Mouse (Mus musculus): ENCODE measurements around the gene Cep131. TPM values are rescaled to one million over a fixed set of nuclear protein-coding genes. Genes with fewer than 3 reads are reported as not detected.
A peak's percentile ranks its signal among the peaks of the same experiment; 100 is the strongest.

Cep131 gene
- polyA plus RNA-seq, 1 experiment from 2014 or later = 14.5 TPM

GRCm38 (mm10) chr11:120107026-120107425 is 20.4 kb upstream of the Cep131 start:
- Histone ChIP-seq H3K4me3 (ENCODE audit: low read length) (no peak overlapping the region), H3K9me3 (replicated peaks; ENCODE audit: control insufficient read depth, low read length) (no peaks in the 10 kb centered on the region), H3K27ac (ENCODE audit: low read length) (no peak overlapping the region), H3K4me1 (ENCODE audit: control insufficient read depth, insufficient read depth, low read length) (peaks cover 16% of the 10 kb centered on the region), H3K27me3 (ENCODE audit: control insufficient read depth, insufficient read depth, low read length) (no peaks in the 10 kb centered on the region), H3K36me3 (ENCODE audit: control insufficient read depth, insufficient read depth) (peaks cover 39% of the 10 kb centered on the region), H3K9ac (ENCODE audit: low read length) (no peak overlapping the region), H3K4me2 (ENCODE audit: low read depth, low read length) (no peak overlapping the region)
- no peak for ATAC-seq (replicated peaks; ENCODE audit: extremely low read depth, insufficient read depth, low FRiP score)
- 76% methylated on average over 2 of the region's 2 CpGs for WGBS

- no peak for ATAC-seq (replicated peaks; ENCODE audit: extremely low read depth, insufficient read depth, low FRiP score)
- Histone ChIP-seq H3K4me2 (ENCODE audit: low read depth, low read length) (no peak overlapping the region), H3K27ac (ENCODE audit: low read length) (no peak overlapping the region), H3K27me3 (ENCODE audit: control insufficient read depth, insufficient read depth, low read length) (no peaks in the 10 kb centered on the region), H3K36me3 (ENCODE audit: control insufficient read depth, insufficient read depth) (peaks cover 29% of the 10 kb centered on the region), H3K9ac (ENCODE audit: low read length) (no peak overlapping the region), H3K9me3 (replicated peaks; ENCODE audit: control insufficient read depth, low read length) (no peaks in the 10 kb centered on the region), H3K4me1 (ENCODE audit: control insufficient read depth, insufficient read depth, low read length) (peaks cover 15% of the 10 kb centered on the region), H3K4me3 (ENCODE audit: low read length) (no peak overlapping the region)
- 80% methylated on average over 3 of the region's 3 CpGs for WGBS
Observed at GRCm38 (mm10) chr11:120103431-120103997, 16.9 kb upstream of the Cep131 start.

GRCm38 (mm10) chr11:120101036-120101435 is 14.4 kb upstream of the Cep131 start:
- WGBS = 0% methylated on average over 3 of the region's 3 CpGs
- Histone ChIP-seq H3K9ac (ENCODE audit: low read length) (peak overlapping the region; percentile 48; the same call in 1 of the 2 replicates), H3K4me2 (ENCODE audit: low read depth, low read length) (no peak overlapping the region), H3K27ac (ENCODE audit: low read length) (peak overlapping the region; percentile 68), H3K4me3 (ENCODE audit: low read length) (no peak overlapping the region), H3K27me3 (ENCODE audit: control insufficient read depth, insufficient read depth, low read length) (no peaks in the 10 kb centered on the region), H3K36me3 (ENCODE audit: control insufficient read depth, insufficient read depth) (peaks cover 28% of the 10 kb centered on the region), H3K4me1 (ENCODE audit: control insufficient read depth, insufficient read depth, low read length) (peaks cover 22% of the 10 kb centered on the region), H3K9me3 (replicated peaks; ENCODE audit: control insufficient read depth, low read length) (no peaks in the 10 kb centered on the region)
- no peak for ATAC-seq (replicated peaks; ENCODE audit: extremely low read depth, insufficient read depth, low FRiP score)

- H3K9me3 ChIP-seq (replicated peaks; ENCODE audit: control insufficient read depth, low read length) = no peaks in the 10 kb centered on the region
- peaks cover 11% of the 10 kb centered on the region for H3K36me3 ChIP-seq (ENCODE audit: control insufficient read depth, insufficient read depth)
- peak within 1 kb of the TSS; percentile 79 for H3K4me3 ChIP-seq (ENCODE audit: low read length)
- peak within 1 kb of the TSS; percentile 95 for H3K4me2 ChIP-seq (ENCODE audit: low read depth, low read length)
- peak within 1 kb of the TSS; percentile 88 for H3K9ac ChIP-seq (ENCODE audit: low read length)
- H3K27me3 ChIP-seq (ENCODE audit: control insufficient read depth, insufficient read depth, low read length) = no peaks in the 10 kb centered on the region
- H3K4me1 ChIP-seq (ENCODE audit: control insufficient read depth, insufficient read depth, low read length) = peaks cover 19% of the 10 kb centered on the region
- ATAC-seq (replicated peaks; ENCODE audit: extremely low read depth, insufficient read depth, low FRiP score) = peak; percentile 96
- under 1% methylated on average over 77 of the region's 77 CpGs for WGBS
- peak within 1 kb of the TSS; percentile 91 for H3K27ac ChIP-seq (ENCODE audit: low read length)
Observed at GRCm38 (mm10) chr11:120098588-120099511, 12.2 kb upstream of the Cep131 start, which contains the start of the genes Tepsin and Ndufaf8. Gene Tepsin, minus strand, starts transcription at chr11:120098731. Gene Ndufaf8, plus strand, starts transcription at chr11:120098928.

GRCm38 (mm10) chr11:120092817-120093591 is 6.4 kb upstream of the Cep131 start:
- peaks cover 24% of the 10 kb centered on the region for H3K36me3 ChIP-seq (ENCODE audit: control insufficient read depth, insufficient read depth)
- no peak overlapping the region for H3K4me3 ChIP-seq (ENCODE audit: low read length)
- no peak overlapping the region for H3K4me2 ChIP-seq (ENCODE audit: low read depth, low read length)
- 76% methylated on average over 23 of the region's 23 CpGs for WGBS
- H3K27me3 ChIP-seq (ENCODE audit: control insufficient read depth, insufficient read depth, low read length) = no peaks in the 10 kb centered on the region
- H3K9ac ChIP-seq (ENCODE audit: low read length) = no peak overlapping the region
- peak; percentile 34 for ATAC-seq (replicated peaks; ENCODE audit: extremely low read depth, insufficient read depth, low FRiP score)
- H3K4me1 ChIP-seq (ENCODE audit: control insufficient read depth, insufficient read depth, low read length) = peaks cover 7% of the 10 kb centered on the region
- H3K9me3 ChIP-seq (replicated peaks; ENCODE audit: control insufficient read depth, low read length) = no peaks in the 10 kb centered on the region
- H3K27ac ChIP-seq (ENCODE audit: low read length) = no peak overlapping the region

- Histone ChIP-seq H3K4me2 (ENCODE audit: low read depth, low read length) (no peak overlapping the region), H3K4me1 (ENCODE audit: control insufficient read depth, insufficient read depth, low read length) (peaks cover 9% of the 10 kb centered on the region), H3K9ac (ENCODE audit: low read length) (no peak overlapping the region), H3K27me3 (ENCODE audit: control insufficient read depth, insufficient read depth, low read length) (no peaks in the 10 kb centered on the region), H3K9me3 (replicated peaks; ENCODE audit: control insufficient read depth, low read length) (no peaks in the 10 kb centered on the region), H3K36me3 (ENCODE audit: control insufficient read depth, insufficient read depth) (peaks cover 19% of the 10 kb centered on the region), H3K27ac (ENCODE audit: low read length) (no peak overlapping the region), H3K4me3 (ENCODE audit: low read length) (no peak overlapping the region)
- no peak for ATAC-seq (replicated peaks; ENCODE audit: extremely low read depth, insufficient read depth, low FRiP score)
- WGBS = 81% methylated on average over 4 of the region's 4 CpGs
Observed at GRCm38 (mm10) chr11:120090661-120091060, 4.0 kb upstream of the Cep131 start.

- under 1% methylated on average over 25 of the region's 25 CpGs for WGBS
- Histone ChIP-seq H3K9me3 (replicated peaks; ENCODE audit: control insufficient read depth, low read length) (no peaks in the 10 kb centered on the region), H3K27ac (ENCODE audit: low read length) (peak overlapping the region; percentile 76)
Observed at GRCm38 (mm10) chr11:120085891-120086627, 568 bp downstream of the Cep131 start.

GRCm38 (mm10) chr11:120080282-120080681 is 6.3 kb downstream of the Cep131 start:
- Histone ChIP-seq H3K9ac (ENCODE audit: low read length) (no peak overlapping the region), H3K4me1 (ENCODE audit: control insufficient read depth, insufficient read depth, low read length) (peaks cover 2% of the 10 kb centered on the region; the same call in 1 of the 2 replicates), H3K36me3 (ENCODE audit: control insufficient read depth, insufficient read depth) (peaks cover 19% of the 10 kb centered on the region), H3K27ac (ENCODE audit: low read length) (no peak overlapping the region), H3K27me3 (ENCODE audit: control insufficient read depth, insufficient read depth, low read length) (no peaks in the 10 kb centered on the region), H3K4me2 (ENCODE audit: low read depth, low read length) (no peak overlapping the region), H3K4me3 (ENCODE audit: low read length) (no peak overlapping the region), H3K9me3 (replicated peaks; ENCODE audit: control insufficient read depth, low read length) (no peaks in the 10 kb centered on the region)
- 83% methylated on average over 6 of the region's 6 CpGs for WGBS
- no peak for ATAC-seq (replicated peaks; ENCODE audit: extremely low read depth, insufficient read depth, low FRiP score)

More at GRCm38 (mm10) chr11:120085891-120086627, 568 bp downstream of the Cep131 start:
- no peaks in the 10 kb centered on the region for H3K27me3 ChIP-seq (ENCODE audit: control insufficient read depth, insufficient read depth, low read length)
- peaks cover 14% of the 10 kb centered on the region for H3K4me1 ChIP-seq (ENCODE audit: control insufficient read depth, insufficient read depth, low read length)
- peak overlapping the region; percentile 96 for H3K9ac ChIP-seq (ENCODE audit: low read length)
- peak overlapping the region; percentile 83 for H3K4me2 ChIP-seq (ENCODE audit: low read depth, low read length)
- ATAC-seq (replicated peaks; ENCODE audit: extremely low read depth, insufficient read depth, low FRiP score) = peak; percentile 20; the same call in 1 of the 2 replicates
- H3K36me3 ChIP-seq (ENCODE audit: control insufficient read depth, insufficient read depth) = peaks cover 4% of the 10 kb centered on the region
- H3K4me3 ChIP-seq (ENCODE audit: low read length) = peak overlapping the region; percentile 93
